Mouse (Mus musculus) spleen, adult 2 months (tissue): Measurements from ENCODE around the gene Gm20388.
"Not testable (repeated sequence)": the region's sequence is repeated elsewhere in the genome, so short reads cannot be mapped to it uniquely, and the experiment has no call there.

Source experiments
- CTCF ChIP-seq: fragments of 200-500 bp; IDR thresholded peaks from 2 replicates; pipeline ENCODE4 v1.5.1; 2011; ENCODE audit warnings: mild to moderate bottlenecking, inconsistent platforms; ENCODE audit not compliant: insufficient read depth, insufficient read length, insufficient replicate concordance; ENCODE audit errors: extremely low read depth
- POLR2A ChIP-seq: fragments of 200-500 bp; IDR thresholded peaks from 2 replicates; pipeline ENCODE4 v1.6.1; 2011; ENCODE audit warnings: low read depth, low read length, inconsistent platforms

DNA sequence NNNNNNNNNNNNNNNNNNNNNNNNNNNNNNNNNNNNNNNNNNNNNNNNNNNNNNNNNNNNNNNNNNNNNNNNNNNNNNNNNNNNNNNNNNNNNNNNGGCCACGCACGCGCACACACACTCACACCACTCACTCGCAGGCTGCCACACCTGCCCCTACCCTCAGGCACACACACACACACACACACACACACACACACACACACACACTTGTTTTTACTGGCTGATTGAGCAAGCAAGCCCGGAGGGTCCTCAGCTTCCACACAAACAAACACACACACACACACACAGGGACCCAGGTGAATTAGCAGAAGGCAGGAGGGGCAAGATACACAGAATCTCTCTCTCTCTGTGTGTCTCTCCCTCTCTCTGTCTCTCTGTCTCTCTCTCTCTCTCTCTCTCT lies 3702.0 kb downstream of the Gm20388 start:
- TF ChIP-seq CTCF, POLR2A: not testable (repeated sequence)
